Mouse (Mus musculus): ENCODE results near the gene Smcr8. TPM values are rescaled to one million over a fixed set of nuclear protein-coding genes. Genes with fewer than 3 reads are reported as not detected.

Smcr8 gene
- total RNA-seq, 2 experiments from 2014 or later, result 15.2 to 16.8 TPM

Small RNA genes lying within 50 kb of the gene (microRNA-seq; reads per million reads assigned to microRNA genes)
- gene Mir5100, result 3.4 to 8.6 reads per million in 2 experiments

Other genes with a start within 250 kb of the Smcr8 start
- gene Alkbh5, start 241.1 kb upstream of the Smcr8 start, total RNA-seq (2021), result 10 to 100 TPM; 77.6 to 82.0 TPM
- gene Llgl1, start 77.8 kb upstream of the Smcr8 start, total RNA-seq (2021), result 10 to 100 TPM; 10.4 to 10.8 TPM
- 100 to 1,000 TPM; 124 to 129 TPM for gene Flii, start 50.3 kb upstream of the Smcr8 start, total RNA-seq (2021)
- 10 to 100 TPM; 30.5 to 34.2 TPM for gene Mief2, start 49.1 kb upstream of the Smcr8 start, total RNA-seq (2021)
- 1 to 10 TPM; 3.8 to 4.4 TPM for gene Top3a, start 159 bp upstream of the Smcr8 start, total RNA-seq (2021)
- gene Shmt1, start 34.2 kb downstream of the Smcr8 start, total RNA-seq (2021), result 10 to 100 TPM; 11.9 to 13.5 TPM
- gene Dhrs7b, start 53.1 kb downstream of the Smcr8 start, total RNA-seq (2021), result 10 to 100 TPM; 24.3 TPM
- gene Tmem11, start 101.7 kb downstream of the Smcr8 start, total RNA-seq (2021), result 10 to 100 TPM; 28.9 to 29.6 TPM
- gene Natd1, start 137.2 kb downstream of the Smcr8 start, total RNA-seq (2021), result 10 to 100 TPM in 1 of 2 experiments, 1 to 10 TPM in 1; 9.9 to 12.4 TPM
- gene Map2k3, start 154.5 kb downstream of the Smcr8 start, total RNA-seq (2021), result 10 to 100 TPM; 70.9 to 73.4 TPM
- 10 to 100 TPM; 22.1 to 23.4 TPM for gene Kcnj12, start 245.0 kb downstream of the Smcr8 start, total RNA-seq (2021)